Mouse (Mus musculus) left cerebral cortex, postnatal 25 days (tissue): Measurements from ENCODE around the gene Gtf2h2. TPM values are rescaled to one million over a fixed set of nuclear protein-coding genes. Genes with fewer than 3 reads are reported as not detected.
"Not testable (repeated sequence)": the region's sequence is repeated elsewhere in the genome, so short reads cannot be mapped to it uniquely, and the experiment has no call there.

ENCODE experiments used
- DNase-seq, 2 experiments: peaks; one replicate each; pipeline ENCODE4 v3.0.0; 2022; ENCODE audit warnings: low spot score in 2 of 2, mixed read lengths in 1 of 2
- intact Hi-C: fragments of 180-260 bp; cut with DNase I; formaldehyde crosslinking; loops from one replicate; pipeline ENCODE4 v1.15.1; 2025
- total RNA-seq, 2 experiments: library from RNA; stranded (reverse); gene quantifications; 2 replicates each; pipeline ENCODE4 v1.2.3; 2021

The Gtf2h2 gene
- 10 to 100 TPM; 28.6 to 34.8 TPM for total RNA-seq

DNA sequence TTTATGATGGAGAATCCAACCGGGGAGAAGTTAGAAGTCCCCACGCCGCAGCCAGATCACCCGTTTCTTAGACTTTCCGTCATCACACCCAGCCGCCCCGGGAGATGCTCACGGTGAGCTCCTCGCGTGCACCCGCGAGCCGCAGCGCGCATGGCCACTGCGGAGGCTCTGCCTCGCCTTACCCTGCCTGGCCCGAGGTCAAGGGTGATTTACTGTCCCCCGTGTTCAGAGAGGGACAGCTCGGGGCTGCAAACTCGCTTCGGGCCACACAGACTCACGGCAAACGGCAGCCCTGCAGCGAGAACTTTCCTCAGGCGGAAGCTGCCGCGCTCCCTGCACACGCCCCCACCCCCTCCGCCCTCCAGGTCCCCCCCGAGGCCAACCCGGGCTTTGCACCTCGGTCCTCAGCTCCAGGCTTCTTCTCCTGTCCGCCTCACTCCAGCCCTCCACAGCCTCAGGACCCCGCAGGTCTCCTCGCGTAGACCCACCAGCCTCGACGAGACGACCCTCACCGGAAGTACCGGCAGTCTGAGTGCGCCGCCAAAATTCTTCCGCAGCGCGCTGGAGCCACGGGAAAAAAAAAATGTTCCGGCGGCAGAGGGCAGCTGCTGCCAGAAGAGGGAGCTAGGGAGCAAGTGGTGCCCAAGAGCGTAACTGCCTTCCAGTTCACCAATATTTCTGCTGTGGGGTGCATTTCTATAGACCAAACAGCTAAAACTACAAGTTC is at the start of gene Gtf2h2:
TSS of gene Gtf2h2 (minus strand) at position 519 of the 727 bp plus-strand sequence.
- intact Hi-C loops = loop anchor here (1.0 kb wide), 1 partner anchor 124 kb away; the partner anchor contains the start of gene Marveld2
- peak; percentile 83 for DNase-seq

DNA sequence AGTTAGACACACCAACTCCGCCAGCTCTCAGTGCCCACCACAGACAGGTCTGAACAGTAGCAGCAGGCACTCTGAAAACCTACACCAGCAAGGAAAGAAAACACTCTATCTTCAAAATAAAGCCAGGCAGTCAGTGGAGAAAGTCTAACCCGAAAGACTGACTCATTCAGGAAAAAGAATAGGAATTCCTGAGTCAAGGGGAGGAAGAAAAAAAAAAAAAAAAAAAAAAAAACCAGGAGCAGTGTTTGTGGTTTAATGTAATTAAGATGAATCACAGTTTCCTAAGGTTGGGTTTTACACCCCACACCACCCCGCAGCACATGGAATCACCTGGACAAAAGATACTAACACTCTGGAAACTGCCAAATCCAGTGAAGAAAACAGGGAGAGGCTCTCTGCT is 43.8 kb upstream of the Gtf2h2 start:
- no peak for DNase-seq
- intact Hi-C loops = no loop called here

DNA sequence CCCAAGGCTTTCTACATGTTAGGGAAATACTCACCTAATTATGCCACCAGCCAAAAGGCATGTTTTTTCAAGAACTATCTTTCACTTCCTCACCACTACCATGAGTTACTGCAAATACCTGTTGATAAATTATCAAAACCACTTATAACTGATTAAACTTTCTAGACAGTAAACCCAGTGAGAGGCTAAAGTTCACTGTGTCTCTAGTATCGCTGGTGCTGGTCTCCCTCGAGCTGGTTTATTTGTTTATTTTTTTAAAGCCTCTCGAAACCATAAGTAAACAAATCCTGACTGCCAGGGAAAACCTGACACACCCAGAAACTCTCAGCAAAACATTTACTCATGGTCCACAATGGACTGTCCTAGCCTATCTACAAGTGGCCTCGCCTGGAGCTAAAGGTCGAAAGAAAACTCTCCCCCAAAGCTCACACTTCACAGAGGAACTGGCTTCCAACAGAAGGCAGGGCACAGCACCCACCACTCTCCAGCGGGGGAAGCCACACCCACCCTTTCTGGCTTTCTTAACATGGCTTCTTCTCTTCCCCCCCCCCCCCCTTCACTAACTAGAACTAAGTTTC is 40.5 kb upstream of the Gtf2h2 start:
- DNase-seq = no peak
- intact Hi-C loops = no loop called here

DNA sequence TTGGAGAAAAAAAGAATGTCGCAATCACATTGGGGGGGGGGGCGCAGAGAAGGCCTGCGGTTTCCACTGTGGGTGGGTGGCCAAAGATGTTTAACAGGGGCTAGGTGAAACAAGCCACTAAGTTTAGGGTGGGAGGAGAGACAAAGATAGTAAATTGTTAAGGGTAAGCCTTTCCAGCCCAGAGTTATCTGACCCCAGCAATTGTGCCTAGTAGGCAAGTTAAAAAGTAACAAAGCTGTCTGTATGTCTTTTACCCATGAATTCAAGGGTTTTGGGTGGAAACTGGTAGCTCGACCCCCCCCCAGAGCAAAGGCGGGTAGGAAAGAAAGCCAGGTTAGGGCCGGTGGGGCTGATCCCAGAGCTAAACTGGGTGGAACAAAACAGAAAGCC is 34.3 kb upstream of the Gtf2h2 start:
- intact Hi-C loops = no loop called here

DNA sequence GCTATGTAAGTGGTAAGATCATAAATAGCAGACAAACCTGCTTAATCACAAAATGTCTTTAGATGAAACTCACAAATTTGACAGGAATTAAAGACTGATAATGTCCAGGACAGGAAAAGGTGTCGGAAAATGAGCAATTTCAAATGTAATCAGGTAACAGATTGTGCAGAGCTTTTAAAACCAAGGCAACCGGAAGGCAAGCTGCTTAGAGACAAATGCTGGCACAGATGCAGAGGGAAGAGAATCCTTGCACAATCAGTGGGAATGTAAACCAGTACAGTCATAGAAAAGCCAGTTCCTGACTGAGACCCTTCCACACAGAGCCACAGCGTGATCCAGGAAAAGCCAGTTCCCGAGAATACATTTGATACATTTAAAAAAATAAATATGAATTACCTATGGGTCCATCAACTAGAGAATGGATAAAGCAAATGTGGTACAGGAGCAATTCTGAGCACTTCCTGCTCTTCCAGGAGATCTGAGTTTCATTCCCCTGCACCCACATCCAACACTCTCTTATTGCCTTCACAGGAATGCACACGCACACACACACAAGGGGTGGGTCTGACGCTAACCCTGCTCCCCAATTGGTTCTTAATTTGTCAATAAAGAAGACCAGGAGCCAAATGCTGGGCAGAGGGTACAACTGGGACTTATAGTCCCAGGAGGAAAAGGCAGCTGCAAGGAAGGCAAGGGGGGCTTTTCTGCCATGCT is 33.7 kb upstream of the Gtf2h2 start:
- DNase-seq = peak; percentile 15 to 18
- intact Hi-C loops = no loop called here

More for the DNA sequence above, 34.3 kb upstream of the Gtf2h2 start:
- DNase-seq = no peak

DNA sequence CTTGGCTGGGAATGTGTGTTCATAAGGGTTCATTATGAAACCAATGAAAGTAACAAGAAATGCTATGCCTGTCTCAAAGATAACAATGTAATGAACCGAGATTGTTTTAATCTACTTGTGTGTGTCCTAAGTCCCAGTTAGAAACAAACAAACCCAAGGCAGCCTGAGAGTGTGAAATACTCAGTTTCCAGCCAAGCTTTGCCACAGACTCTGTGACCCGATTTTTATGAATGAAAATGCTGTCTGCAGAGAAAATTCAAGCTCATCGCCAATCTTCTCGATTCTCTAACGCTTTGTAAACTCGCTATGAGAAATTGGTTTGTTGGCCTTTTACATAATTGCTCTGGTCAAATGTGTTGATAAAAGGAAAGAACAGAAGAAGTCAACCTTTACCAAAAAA is 32.5 kb upstream of the Gtf2h2 start:
- peak in 1 of 2 experiments; percentile 2 for DNase-seq
- intact Hi-C loops = no loop called here

DNA sequence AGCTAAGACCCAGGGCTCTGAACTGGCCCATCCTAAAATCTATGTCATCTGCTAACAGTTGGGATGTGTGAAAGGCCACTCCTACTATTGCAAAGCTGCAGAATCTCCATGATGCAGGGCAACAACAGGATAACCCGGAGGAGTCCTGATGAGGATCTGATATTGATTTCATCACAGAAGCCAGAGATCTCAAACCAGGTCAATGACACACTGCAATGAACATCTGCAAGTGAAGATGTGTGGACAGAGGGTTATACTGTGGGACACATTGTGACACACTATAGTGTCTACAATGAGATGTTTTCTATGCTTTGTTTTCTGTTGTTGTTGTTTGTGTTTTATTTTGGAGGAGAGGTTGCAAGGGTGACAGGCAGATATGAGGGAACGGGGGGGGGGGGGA is 31.3 kb upstream of the Gtf2h2 start:
- intact Hi-C loops = no loop called here
- no peak for DNase-seq

DNA sequence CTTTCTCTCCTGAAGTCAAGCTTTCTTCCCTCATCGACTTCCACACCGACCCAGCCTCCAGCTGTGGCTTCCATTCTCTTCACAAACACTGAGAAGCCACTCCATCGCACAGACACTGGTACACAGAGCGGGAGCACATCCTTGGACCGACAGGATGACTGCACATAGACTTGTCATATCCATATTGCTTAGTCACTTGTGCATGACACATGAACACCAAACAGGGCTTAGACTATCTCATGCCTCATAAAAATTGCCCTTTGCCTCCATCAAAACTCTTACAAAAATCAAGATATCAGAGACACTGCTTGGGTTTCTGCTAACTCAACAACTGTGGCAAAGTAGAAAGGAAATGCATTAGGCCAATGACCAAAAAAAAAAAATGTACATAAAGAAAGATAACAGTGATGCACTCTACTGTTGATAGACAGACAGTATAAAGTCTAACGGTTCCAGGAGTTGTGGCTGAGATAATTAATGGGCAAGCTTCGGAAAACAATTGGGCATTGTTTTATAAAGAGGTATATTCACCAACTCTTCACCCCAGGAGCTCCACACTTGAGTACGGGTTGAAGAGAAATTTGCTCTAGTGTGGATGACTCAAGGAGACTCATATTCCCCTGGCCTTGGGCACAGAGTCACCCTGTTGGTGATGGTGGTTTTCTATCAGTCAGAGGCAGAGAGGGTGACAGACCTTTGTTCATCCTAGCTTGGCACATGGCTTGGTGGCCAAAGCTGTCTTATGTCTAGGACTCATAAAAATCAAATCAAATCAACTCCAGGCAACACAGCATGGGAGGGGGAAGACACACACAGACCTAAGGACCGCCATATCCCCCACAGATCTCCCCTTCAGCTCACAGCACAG is 29.6 kb upstream of the Gtf2h2 start:
- intact Hi-C loops = no loop called here
- no peak for DNase-seq

DNA sequence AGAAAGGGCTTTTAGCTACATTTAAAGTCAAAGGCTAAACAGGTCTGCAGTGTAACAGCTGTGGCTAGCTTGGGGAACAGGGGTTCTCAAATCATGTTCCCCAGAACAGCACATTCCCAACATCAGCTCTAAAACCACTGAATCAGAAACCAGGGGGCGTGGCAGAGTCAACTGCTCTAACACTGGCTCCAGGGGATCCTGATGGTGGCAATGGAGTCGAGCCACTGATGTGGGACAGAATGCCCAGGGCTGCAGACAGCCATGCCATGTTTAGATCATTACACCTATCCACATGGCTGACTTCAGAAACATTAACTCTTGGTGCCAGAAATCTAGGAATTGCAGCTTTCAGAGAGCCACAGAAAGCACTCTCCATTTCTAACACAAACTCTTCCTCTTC is 26.8 kb upstream of the Gtf2h2 start:
- DNase-seq = no peak
- intact Hi-C loops = no loop called here

DNA sequence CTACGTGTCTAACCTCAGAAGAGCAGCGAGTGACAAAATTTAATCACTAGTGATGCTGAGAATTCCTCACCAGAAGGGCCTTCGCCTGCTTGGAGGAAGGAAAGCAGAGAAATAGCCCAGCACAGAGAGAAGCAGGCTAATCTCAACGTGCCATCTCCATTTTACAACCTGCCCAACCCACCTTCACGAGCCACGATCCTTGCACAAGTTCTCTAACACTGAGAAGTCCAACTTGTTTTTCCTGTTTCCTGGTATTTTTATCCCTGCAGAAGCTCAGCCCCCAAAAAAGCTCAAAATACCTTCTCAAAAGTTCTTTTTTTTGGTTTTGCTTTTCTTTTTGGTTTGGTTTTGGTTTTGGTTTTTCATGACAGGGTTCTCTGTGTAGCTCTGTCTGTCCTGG is 25.8 kb upstream of the Gtf2h2 start:
- DNase-seq = no peak
- intact Hi-C loops = no loop called here

DNA sequence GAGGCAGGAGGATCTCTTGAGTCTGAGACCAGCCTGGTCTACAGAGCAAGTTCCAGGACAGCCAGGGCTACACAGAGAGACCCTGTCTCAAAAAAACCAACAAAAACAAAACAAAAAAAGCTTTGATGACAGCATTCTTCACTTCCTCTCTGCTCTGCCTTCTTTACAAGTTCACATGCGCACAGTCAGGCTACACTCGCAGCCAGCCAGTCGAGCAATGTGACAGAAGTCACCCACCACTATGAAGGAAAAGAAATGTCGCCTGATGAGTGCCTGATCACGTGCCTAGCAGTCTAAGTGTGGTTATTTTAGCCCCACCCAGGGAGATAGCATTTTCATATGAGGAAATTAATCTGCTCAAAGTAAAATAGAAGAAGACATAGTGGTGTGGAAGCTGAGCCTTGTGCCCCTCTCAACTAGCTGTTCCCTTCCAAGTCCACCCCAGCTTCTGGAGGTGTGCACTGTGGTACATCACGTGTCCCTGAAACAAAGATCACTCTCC is 25.3 kb upstream of the Gtf2h2 start:
- intact Hi-C loops = no loop called here
- DNase-seq = no peak

DNA sequence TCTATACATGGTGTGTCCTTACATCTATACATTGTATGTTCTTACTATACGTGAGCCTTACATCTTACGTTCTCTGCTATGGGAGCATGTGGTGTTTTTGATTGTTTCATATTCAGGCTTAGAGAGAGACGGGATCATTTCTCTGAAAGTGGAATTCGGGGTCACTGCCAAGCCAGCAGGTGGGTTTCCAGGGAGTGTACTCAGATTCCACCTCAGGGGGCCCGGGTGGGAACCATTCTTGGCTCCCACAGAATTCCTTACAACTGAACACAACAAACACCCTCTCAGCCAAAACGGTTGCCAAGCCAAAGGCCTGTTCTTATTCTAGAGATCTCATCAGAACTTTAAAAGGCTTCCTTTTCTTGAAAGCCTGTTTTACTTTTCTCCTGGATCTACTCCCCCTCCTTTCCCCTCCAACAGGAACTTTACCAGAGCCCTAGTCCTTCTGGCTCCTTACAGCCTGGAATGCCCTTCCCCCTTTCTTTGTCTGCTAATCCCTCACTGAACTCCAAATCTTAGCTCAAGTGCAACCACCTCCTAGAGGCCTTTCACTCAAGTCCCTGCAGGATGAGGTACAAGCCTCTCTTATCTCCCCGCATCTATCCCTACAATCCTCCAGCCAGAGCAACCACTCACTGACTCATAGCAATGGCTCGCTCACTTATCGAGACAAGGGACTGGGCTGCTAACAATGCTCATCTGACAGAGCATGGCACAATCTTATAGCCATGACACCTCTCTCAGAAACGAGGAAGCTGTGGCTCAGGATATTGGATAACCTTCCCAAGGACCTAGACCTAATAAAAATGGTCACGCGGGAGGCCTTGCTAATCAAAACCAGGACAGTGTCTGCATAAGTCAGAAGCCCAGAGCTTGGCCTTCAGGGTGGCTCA is 24.1 kb upstream of the Gtf2h2 start:
- intact Hi-C loops = no loop called here
- no peak for DNase-seq

DNA sequence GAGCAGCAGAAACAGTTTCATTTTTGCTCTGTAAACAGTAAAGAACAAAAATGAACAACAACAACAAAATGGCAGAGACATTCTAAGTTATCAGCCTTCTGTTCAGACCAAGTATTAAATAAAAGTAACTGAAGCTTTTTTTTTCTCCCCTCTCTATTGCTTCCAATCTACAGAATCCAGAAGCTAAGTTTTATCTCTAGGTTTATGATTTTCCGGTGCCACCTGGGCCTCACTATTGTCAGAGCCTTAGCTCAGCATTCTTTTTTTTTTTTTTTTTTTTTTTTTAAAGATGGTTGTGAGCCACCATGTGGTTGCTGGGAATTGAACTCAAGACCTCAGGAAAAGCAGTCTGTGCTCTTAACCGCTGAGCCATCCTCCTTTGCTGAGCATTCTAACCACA is 20.4 kb upstream of the Gtf2h2 start:
- DNase-seq = no peak
- intact Hi-C loops = no loop called here

DNA sequence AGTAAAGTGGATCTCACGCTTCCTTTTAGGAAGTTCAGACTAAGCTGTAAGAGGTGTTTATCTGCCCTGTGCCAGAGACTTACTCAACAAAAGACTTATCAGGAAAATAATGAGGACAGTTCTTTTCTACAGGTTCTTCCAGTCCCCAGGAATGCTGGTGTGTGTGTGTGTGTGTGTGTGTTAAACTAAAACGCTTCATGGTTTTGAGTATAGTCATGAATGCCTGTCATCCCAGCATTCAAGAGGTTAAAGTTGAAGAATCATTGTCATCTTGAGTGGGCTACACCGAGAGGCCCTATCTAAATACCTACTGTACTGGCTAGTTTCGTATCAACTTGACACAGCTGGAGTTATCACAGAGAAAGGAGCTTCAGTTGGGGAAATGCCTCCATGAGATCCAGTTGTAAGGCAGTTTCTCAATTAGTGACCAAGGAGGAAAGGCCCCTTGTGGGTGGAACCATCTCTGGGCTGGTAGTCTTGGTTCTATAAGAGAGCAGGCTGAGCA is 19.5 kb upstream of the Gtf2h2 start:
- no peak for DNase-seq
- intact Hi-C loops = no loop called here

DNA sequence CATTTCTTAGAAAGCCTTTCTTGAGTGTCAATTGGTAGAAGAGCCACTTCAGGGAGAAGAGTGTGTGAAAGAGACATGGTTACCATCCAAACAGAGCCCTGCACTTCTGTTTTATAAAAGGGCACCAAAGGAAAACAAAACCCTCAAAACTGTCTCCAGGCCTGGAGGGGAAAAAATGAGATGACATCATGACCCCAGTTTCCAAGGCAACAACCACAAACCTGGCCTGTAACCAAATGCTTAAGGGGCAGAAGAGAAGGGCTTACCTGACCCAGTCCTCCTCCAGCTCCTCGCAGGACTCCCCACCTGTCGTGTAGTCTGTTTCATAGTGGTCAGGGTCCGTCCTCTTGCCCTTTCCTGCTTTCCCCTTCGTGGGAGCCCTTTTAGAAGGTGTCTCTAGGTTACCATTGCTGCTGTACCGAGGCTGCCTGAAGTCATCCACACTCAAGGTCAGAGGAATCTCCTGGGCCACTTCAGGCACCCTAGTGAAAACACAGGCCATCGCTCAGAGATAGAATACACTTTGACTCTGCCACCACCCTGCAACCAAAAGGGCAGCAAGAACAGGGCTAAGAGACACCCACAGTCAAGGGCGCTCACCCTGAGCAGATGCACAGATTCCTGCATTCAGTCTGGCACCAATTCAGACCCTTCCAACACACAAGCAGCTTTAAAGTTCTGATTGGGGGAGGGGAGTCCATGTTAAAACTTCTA is 18.9 kb upstream of the Gtf2h2 start:
- intact Hi-C loops = no loop called here
- no peak for DNase-seq

DNA sequence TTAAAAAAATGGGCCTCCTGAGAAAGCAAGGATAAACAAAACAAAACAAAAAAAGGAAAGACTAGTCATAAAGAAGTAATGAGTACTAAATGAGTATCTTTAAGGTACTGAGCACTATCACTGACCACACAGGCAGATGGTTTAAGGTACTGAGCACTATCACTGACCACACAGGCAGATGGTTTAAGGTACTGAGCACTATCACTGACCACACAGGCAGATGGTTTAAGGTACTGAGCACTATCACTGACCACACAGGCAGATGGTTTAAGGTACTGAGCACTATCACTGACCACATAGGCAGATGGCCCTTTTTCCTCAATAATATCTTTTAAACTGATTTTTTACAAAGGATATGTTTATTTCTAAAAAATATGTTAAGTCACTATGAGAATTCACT is 7.2 kb upstream of the Gtf2h2 start:
- DNase-seq, intact Hi-C loops: not testable (repeated sequence)

DNA sequence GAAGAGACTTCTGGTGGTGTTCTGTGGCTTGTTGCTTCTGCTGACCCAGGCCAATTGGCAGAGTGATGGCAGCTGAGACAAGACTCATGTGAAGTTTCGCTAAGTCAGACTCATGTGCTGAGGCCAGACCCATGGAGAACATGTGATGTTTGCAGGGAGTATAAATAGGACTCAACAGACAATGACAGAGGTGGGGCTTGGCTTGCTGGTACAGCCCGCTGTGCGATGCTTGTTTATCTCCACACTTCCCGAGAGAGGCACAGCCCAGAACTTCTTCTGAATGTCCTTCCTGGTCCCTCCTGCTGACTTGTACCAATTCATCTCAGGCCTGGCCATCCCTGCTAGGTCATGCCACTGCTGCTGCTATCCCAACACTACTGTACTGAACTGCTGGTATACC is 3.0 kb upstream of the Gtf2h2 start:
- intact Hi-C loops = no loop called here

DNA sequence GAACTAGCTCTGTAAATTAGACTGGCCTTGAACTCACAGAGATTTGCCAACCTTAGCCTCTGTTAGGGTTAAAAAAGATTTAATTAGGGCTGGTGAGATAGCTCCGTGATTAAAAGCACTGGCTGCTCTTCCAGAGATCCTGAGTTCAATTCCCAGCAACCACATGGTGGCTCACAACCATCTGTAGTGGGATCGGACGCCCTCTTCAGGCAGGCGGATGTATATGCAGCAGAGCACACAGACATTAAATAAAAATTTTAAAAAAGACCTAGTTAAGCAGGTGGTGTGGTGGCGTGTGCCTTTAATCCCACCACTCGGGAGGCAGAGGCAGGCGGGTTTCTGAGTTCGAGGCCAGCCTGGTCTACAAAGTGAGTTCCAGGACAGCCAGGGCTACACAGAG is 2.0 kb upstream of the Gtf2h2 start:
- DNase-seq, intact Hi-C loops: not testable (repeated sequence)

More for the DNA sequence above, 3.0 kb upstream of the Gtf2h2 start:
- DNase-seq = no peak
